Mouse (Mus musculus): ENCODE measurements at regions not wholly inside any gene's neighbourhood (a gene's known extent, or its start where the extent isn't known, plus 50 kb on each side); places are given as distances from the start of the nearest gene placed in this dataset.
"Not testable (repeated sequence)": the region's sequence is repeated elsewhere in the genome, so short reads cannot be mapped to it uniquely, and the experiment has no call there.

GRCm38 (mm10) chr15:8831720-8832620 is 121.4 kb upstream of the Slc1a3 start:
- no peak for DNase-seq (ENCODE audit: low read depth)

- DNase-seq (ENCODE audit: low read depth): no peak
Measured at GRCm38 (mm10) chr15:8824861-8825260, 114.3 kb upstream of the Slc1a3 start.

- not testable (repeated sequence) for DNase-seq (ENCODE audit: low read depth)
Measured at GRCm38 (mm10) chr15:8822795-8823194, 112.2 kb upstream of the Slc1a3 start.

GRCm38 (mm10) chr15:8817542-8817941 is 107.0 kb upstream of the Slc1a3 start:
- no peak for DNase-seq (ENCODE audit: low read depth)

GRCm38 (mm10) chr15:8816501-8817368 is 106.2 kb upstream of the Slc1a3 start:
- DNase-seq (ENCODE audit: low read depth): no peak

- DNase-seq (ENCODE audit: low read depth): no peak
Measured at GRCm38 (mm10) chr15:8815958-8816357, 105.4 kb upstream of the Slc1a3 start.

GRCm38 (mm10) chr15:8815277-8815676 is 104.7 kb upstream of the Slc1a3 start:
- no peak for DNase-seq (ENCODE audit: low read depth)

GRCm38 (mm10) chr15:8806354-8806753 is 95.8 kb upstream of the Slc1a3 start:
- no peak for DNase-seq (ENCODE audit: low read depth)

GRCm38 (mm10) chr15:8805565-8805964 is 95.0 kb upstream of the Slc1a3 start:
- DNase-seq (ENCODE audit: low read depth): not testable (repeated sequence)

GRCm38 (mm10) chr15:8802058-8802457 is 91.5 kb upstream of the Slc1a3 start:
- DNase-seq (ENCODE audit: low read depth): no peak

GRCm38 (mm10) chr15:8797015-8797414 is 86.5 kb upstream of the Slc1a3 start:
- DNase-seq (ENCODE audit: low read depth): no peak

- DNase-seq (ENCODE audit: low read depth): no peak
Measured at GRCm38 (mm10) chr15:8792106-8792505, 81.5 kb upstream of the Slc1a3 start.

- no peak for DNase-seq (ENCODE audit: low read depth)
Measured at GRCm38 (mm10) chr15:8789924-8790323, 79.4 kb upstream of the Slc1a3 start.

- DNase-seq (ENCODE audit: low read depth): no peak
Measured at GRCm38 (mm10) chr15:8789000-8789399, 78.4 kb upstream of the Slc1a3 start.

GRCm38 (mm10) chr15:8785537-8785936 is 75.0 kb upstream of the Slc1a3 start:
- DNase-seq (ENCODE audit: low read depth): no peak

GRCm38 (mm10) chr15:8783567-8783966 is 73.0 kb upstream of the Slc1a3 start:
- DNase-seq (ENCODE audit: low read depth): no peak

- no peak for DNase-seq (ENCODE audit: low read depth)
Measured at GRCm38 (mm10) chr15:8783036-8783435, 72.5 kb upstream of the Slc1a3 start.

GRCm38 (mm10) chr15:8782131-8782507 is 71.6 kb upstream of the Slc1a3 start:
- no peak for DNase-seq (ENCODE audit: low read depth)

- DNase-seq (ENCODE audit: low read depth): no peak
Measured at GRCm38 (mm10) chr15:8781159-8782130, 70.9 kb upstream of the Slc1a3 start.

GRCm38 (mm10) chr15:8780371-8780866 is 69.9 kb upstream of the Slc1a3 start:
- DNase-seq (ENCODE audit: low read depth): no peak
